ENCODE assay signal across 11 mouse cellular contexts in the genomic region with DNA sequence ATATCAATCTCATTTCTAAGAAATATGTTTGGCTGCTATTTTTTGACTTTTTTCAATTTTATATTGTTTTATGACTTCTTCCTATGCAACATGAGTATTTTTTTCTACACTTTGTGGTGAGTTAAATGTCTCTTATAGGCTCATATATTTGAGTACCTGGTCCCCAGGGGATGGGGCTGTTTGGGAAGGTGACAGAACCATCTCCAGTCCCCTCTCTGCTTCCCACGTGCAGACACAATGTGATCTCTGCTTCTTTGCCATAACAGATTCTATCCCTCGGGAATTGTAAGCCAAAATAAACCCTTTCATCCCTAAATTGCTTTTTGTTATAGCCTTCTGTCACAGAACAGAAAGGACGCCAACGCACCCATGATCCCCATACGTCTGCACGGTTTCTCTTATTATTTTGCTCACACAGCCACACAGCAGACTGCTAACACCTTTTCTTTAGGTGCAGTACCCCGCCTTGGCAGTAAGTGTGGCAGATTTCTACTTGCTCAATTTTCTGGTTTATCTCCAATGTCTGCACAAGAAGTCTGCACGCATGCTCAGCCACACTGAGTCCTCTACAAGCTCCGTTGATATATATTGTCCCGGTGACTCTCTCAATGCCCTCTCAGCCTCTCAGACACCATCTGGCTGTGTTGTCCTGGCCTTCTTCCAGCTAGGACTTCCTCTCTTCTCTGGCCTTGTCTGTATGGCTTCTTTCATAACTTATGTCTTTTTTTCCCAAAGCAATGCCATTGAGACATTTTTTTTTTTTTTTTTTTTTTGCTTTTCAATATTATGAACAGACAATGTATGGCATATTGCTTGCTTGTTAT. TPM values are rescaled to one million over a fixed set of nuclear protein-coding genes. Genes with fewer than 3 reads are reported as not detected.
DNase-seq lines count a peak whose midpoint lies in the region; ATAC-seq lines count a peak whose summit lies in the region.
"Had no signal": no experiment of that assay in that cellular context is flagged by ENCODE, and none has a peak within 500 bp of the region (broad histone marks: within the 10 kb centered on the region; RNA-seq: fewer than 3 reads in every experiment).

No protein-coding gene starts in this region.

- DNase-seq in hindbrain, embryonic 11.5 days (ENCODE audit: low spot score): no peak
- DNase-seq in neural tube, embryonic 10.5 days (ENCODE audit: extremely low spot score, low spot score): no peak
- DNase-seq in cerebellum, postnatal 25 days: peak; percentile 29 to 60
- no peak for DNase-seq in ovary, postnatal 10 days (ENCODE audit: low spot score)
- DNase-seq in retina, postnatal 1 day: no peak
- DNase-seq: gastrocnemius, postnatal 14 days; kidney, postnatal 14 days; right cerebral cortex, postnatal 14 days had no signal

- no peaks in the 10 kb centered on the region for H3K9me3 ChIP-seq in hindbrain, embryonic 13.5 days
- H3K9me3 ChIP-seq in hindbrain, embryonic 11.5 days (ENCODE audit: control insufficient read depth, low read length): no peaks in the 10 kb centered on the region
- no peaks in the 10 kb centered on the region for H3K9me3 ChIP-seq in neural tube, embryonic 13.5 days
- H3K9me3 ChIP-seq: lung, embryonic 15.5 days had no signal

- no peak overlapping the region for H3K4me2 ChIP-seq in hindbrain, embryonic 13.5 days
- no peak overlapping the region for H3K4me2 ChIP-seq in hindbrain, embryonic 11.5 days (replicated peaks; ENCODE audit: low read depth, low read length)
- H3K4me2 ChIP-seq in neural tube, embryonic 13.5 days: no peak overlapping the region
- H3K4me2 ChIP-seq: lung, embryonic 15.5 days had no signal

- 0 out of 2 replicates have a peak overlapping the region, but pooled peaks have one; percentile 58 for H3K27ac ChIP-seq in hindbrain, embryonic 13.5 days
- H3K27ac ChIP-seq in hindbrain, embryonic 11.5 days (ENCODE audit: low read depth, low read length): no peak overlapping the region
- no peak overlapping the region; the same call in 1 of the 2 replicates for H3K27ac ChIP-seq in neural tube, embryonic 13.5 days (replicated peaks)
- H3K27ac ChIP-seq: lung, embryonic 15.5 days had no signal

- 55% methylated on average over 10 of the region's 10 CpGs for WGBS in hindbrain, embryonic 13.5 days
- 78% methylated on average over 10 of the region's 10 CpGs for WGBS in hindbrain, embryonic 11.5 days
- WGBS in neural tube, embryonic 13.5 days: 41% methylated on average over 10 of the region's 10 CpGs

- peak; percentile 50; the same call in 1 of the 2 replicates for ATAC-seq in hindbrain, embryonic 13.5 days (ENCODE audit: low FRiP score)
- no peak for ATAC-seq in hindbrain, embryonic 11.5 days (ENCODE audit: low FRiP score)
- peak; percentile 54; the same call in 1 of the 2 replicates for ATAC-seq in neural tube, embryonic 13.5 days (ENCODE audit: low read depth)

- H3K4me1 ChIP-seq in hindbrain, embryonic 13.5 days (replicated peaks): peaks cover 28% of the 10 kb centered on the region
- no peaks in the 10 kb centered on the region for H3K4me1 ChIP-seq in hindbrain, embryonic 11.5 days (replicated peaks; ENCODE audit: control insufficient read depth, insufficient read depth, low read length)
- H3K4me1 ChIP-seq in neural tube, embryonic 13.5 days (replicated peaks): peaks cover 49% of the 10 kb centered on the region

- H3K36me3 ChIP-seq in hindbrain, embryonic 13.5 days: no peaks in the 10 kb centered on the region
- H3K36me3 ChIP-seq in hindbrain, embryonic 11.5 days (ENCODE audit: control insufficient read depth, insufficient read depth, low read length): no peaks in the 10 kb centered on the region
- H3K36me3 ChIP-seq in neural tube, embryonic 13.5 days: no peaks in the 10 kb centered on the region
- H3K36me3 ChIP-seq: lung, embryonic 15.5 days had no signal

- H3K4me3 ChIP-seq in hindbrain, embryonic 13.5 days: no peak overlapping the region
- no peak overlapping the region for H3K4me3 ChIP-seq in hindbrain, embryonic 11.5 days (ENCODE audit: low read depth, low read length)
- H3K4me3 ChIP-seq in neural tube, embryonic 13.5 days: no peak overlapping the region
- H3K4me3 ChIP-seq: lung, embryonic 15.5 days had no signal

- H3K27me3 ChIP-seq in hindbrain, embryonic 13.5 days: no peaks in the 10 kb centered on the region
- H3K27me3 ChIP-seq in hindbrain, embryonic 11.5 days (ENCODE audit: control insufficient read depth, insufficient read depth, low read length): no peaks in the 10 kb centered on the region
- no peaks in the 10 kb centered on the region for H3K27me3 ChIP-seq in neural tube, embryonic 13.5 days

- H3K9ac ChIP-seq in hindbrain, embryonic 13.5 days: no peak overlapping the region
- H3K9ac ChIP-seq in hindbrain, embryonic 11.5 days (ENCODE audit: low read depth, low read length): no peak overlapping the region
- no peak overlapping the region for H3K9ac ChIP-seq in neural tube, embryonic 13.5 days
- H3K9ac ChIP-seq: lung, embryonic 15.5 days had no signal

RNA-seq across cellular contexts. Expression of gene Dync1i2, which starts 17.2 kb away (rescaled TPM):
- 209 and 211 TPM in 2 replicates for polyA plus RNA-seq in hindbrain, embryonic 13.5 days (2015; fragmentation: Nextera tagmentation; extraction: Ambion mirVana)
- polyA plus RNA-seq in hindbrain, embryonic 11.5 days (2014; fragmentation: Nextera tagmentation; extraction: Ambion mirVana): 166 and 195 TPM in 2 replicates
- 194 and 208 TPM in 2 replicates for polyA plus RNA-seq in neural tube, embryonic 13.5 days (2015; fragmentation: Nextera tagmentation; extraction: Ambion mirVana)

Comparison
In these comparisons a context has a peak if more than half of its experiments do, and no peak if none do; other contexts are left out.
1. DNase-seq: peak in cerebellum, postnatal 25 days (2 of 2); none in hindbrain, embryonic 11.5 days (single experiment), neural tube, embryonic 10.5 days (single experiment), ovary, postnatal 10 days (single experiment) and retina, postnatal 1 day (single experiment).